Comparison of ENCODE assay signal across 11 mouse cellular contexts in genomic region chr17:12204246-12204645, GRCm38 (mm10).
DNase-seq lines count a peak whose midpoint lies in the region; ATAC-seq lines count a peak whose summit lies in the region.
"Had no signal": no experiment of that assay in that cellular context is flagged by ENCODE, and none has a peak within 500 bp of the region (broad histone marks: within the 10 kb centered on the region; RNA-seq: fewer than 3 reads in every experiment).

No protein-coding gene starts in this region.

- H3K9ac ChIP-seq in forebrain, embryonic 11.5 days (ENCODE audit: low read length): no peak overlapping the region
- no peak overlapping the region for H3K9ac ChIP-seq in forebrain, embryonic 15.5 days (replicated peaks)
- H3K9ac ChIP-seq: limb, embryonic 13.5 days had no signal

- no peaks in the 10 kb centered on the region for H3K9me3 ChIP-seq in forebrain, embryonic 11.5 days (ENCODE audit: control insufficient read depth, low read length)
- H3K9me3 ChIP-seq in forebrain, embryonic 15.5 days: no peaks in the 10 kb centered on the region
- H3K9me3 ChIP-seq: limb, embryonic 13.5 days; megakaryocyte, embryonic 14.5 days had no signal

- H3K4me3 ChIP-seq in forebrain, embryonic 11.5 days (ENCODE audit: low read depth, low read length): no peak overlapping the region
- no peak overlapping the region for H3K4me3 ChIP-seq in forebrain, embryonic 15.5 days
- H3K4me3 ChIP-seq: limb, embryonic 13.5 days; megakaryocyte, embryonic 14.5 days had no signal

- no peak for ATAC-seq in forebrain, embryonic 11.5 days (replicated peaks; ENCODE audit: low FRiP score)
- no peak for ATAC-seq in forebrain, embryonic 15.5 days (replicated peaks)

- H3K36me3 ChIP-seq in forebrain, embryonic 11.5 days (ENCODE audit: control insufficient read depth, insufficient read depth, low read length): no peaks in the 10 kb centered on the region
- H3K36me3 ChIP-seq in forebrain, embryonic 15.5 days: no peaks in the 10 kb centered on the region

- no peak overlapping the region for H3K4me2 ChIP-seq in forebrain, embryonic 11.5 days (ENCODE audit: low read depth, low read length, severe bottlenecking)
- H3K4me2 ChIP-seq in forebrain, embryonic 15.5 days (replicated peaks): no peak overlapping the region
- H3K4me2 ChIP-seq: limb, embryonic 13.5 days had no signal

- WGBS in forebrain, embryonic 11.5 days: 73% methylated on average over 3 of the region's 3 CpGs
- 69% methylated on average over 3 of the region's 3 CpGs for WGBS in forebrain, embryonic 15.5 days

- peak overlapping the region; percentile 46; the same call in 1 of the 2 replicates for H3K27ac ChIP-seq in forebrain, embryonic 11.5 days (ENCODE audit: low read depth, low read length)
- H3K27ac ChIP-seq in forebrain, embryonic 15.5 days (replicated peaks): no peak overlapping the region

- H3K27me3 ChIP-seq in forebrain, embryonic 11.5 days (ENCODE audit: control insufficient read depth, insufficient read depth, low read length): no peaks in the 10 kb centered on the region
- no peaks in the 10 kb centered on the region for H3K27me3 ChIP-seq in forebrain, embryonic 15.5 days
- H3K27me3 ChIP-seq: limb, embryonic 13.5 days had no signal

- no peaks in the 10 kb centered on the region for H3K4me1 ChIP-seq in forebrain, embryonic 11.5 days (replicated peaks; ENCODE audit: control insufficient read depth, insufficient read depth, low read length)
- peaks cover 57% of the 10 kb centered on the region for H3K4me1 ChIP-seq in forebrain, embryonic 15.5 days

- DNase-seq in forebrain, embryonic 11.5 days (ENCODE audit: low spot score): no peak
- peak; percentile 27 for DNase-seq in spleen, adult 12 weeks (ENCODE audit: low spot score)
- no peak for DNase-seq in spleen, postnatal 14 days (ENCODE audit: low spot score in 2 of 2)
- peak; percentile 55 for DNase-seq in induced T-regulatory cell, adult 2 months (ENCODE audit: low read depth)
- peak; percentile 55 to 75 for DNase-seq in spleen, postnatal 4 days (ENCODE audit: low spot score in 2 of 2)
- DNase-seq in kidney, postnatal 36 days: no peak
- no peak for DNase-seq in layer of hippocampus, postnatal 36 days
- DNase-seq: kidney, postnatal 4 days had no signal

Comparison
In these comparisons a context has a peak if more than half of its experiments do, and no peak if none do; other contexts are left out.
1. DNase-seq: peak in spleen, adult 12 weeks (single experiment), induced T-regulatory cell, adult 2 months (single experiment) and spleen, postnatal 4 days (2 of 2); none in forebrain, embryonic 11.5 days (single experiment), spleen, postnatal 14 days (0 of 2), kidney, postnatal 36 days (0 of 2) and layer of hippocampus, postnatal 36 days (0 of 2).